Mouse (Mus musculus) liver, embryonic 13.5 days (tissue): ENCODE results near the gene Cnih2. TPM values are rescaled to one million over a fixed set of nuclear protein-coding genes. Genes with fewer than 3 reads are reported as not detected.

ENCODE experiments used
- ATAC-seq: fragments of 200-750 bp; cut with Nextera tagmentation; 2 replicates; pipeline ENCODE4 v1.8.0; 2017; ENCODE audit warnings: low read depth, mild to moderate bottlenecking, moderate number of reproducible peaks, moderate library complexity
- DNase-seq: peaks from one replicate; pipeline ENCODE4 v3.0.0; 2022
- H3K27ac ChIP-seq: fragments of 300-500 bp; sonication (generic); 2 replicates; pipeline ENCODE4 v1.5.1; 2015; ENCODE audit warnings: moderate library complexity, mild to moderate bottlenecking, inconsistent platforms
- H3K27me3 ChIP-seq: fragments of 300-500 bp; sonication (generic); 2 replicates; pipeline ENCODE4 v1.6.1; 2015; ENCODE audit warnings: mild to moderate bottlenecking, inconsistent platforms
- H3K36me3 ChIP-seq: fragments of 300-500 bp; sonication (generic); 2 replicates; pipeline ENCODE4 v1.6.1; 2015; ENCODE audit warnings: mild to moderate bottlenecking, inconsistent platforms
- H3K4me1 ChIP-seq: fragments of 300-500 bp; sonication (generic); replicated peaks from 2 replicates; pipeline ENCODE4 v1.6.1; 2015; ENCODE audit warnings: inconsistent platforms
- H3K4me2 ChIP-seq: fragments of 300-500 bp; sonication (generic); 2 replicates; pipeline ENCODE4 v1.6.1; 2015; ENCODE audit warnings: inconsistent platforms, mild to moderate bottlenecking, moderate library complexity
- H3K4me3 ChIP-seq: fragments of 300-500 bp; sonication (generic); replicated peaks from 2 replicates; pipeline ENCODE4 v1.5.1; 2015; ENCODE audit warnings: mild to moderate bottlenecking, inconsistent platforms
- H3K9ac ChIP-seq: fragments of 300-500 bp; sonication (generic); 2 replicates; pipeline ENCODE4 v1.6.1; 2015; ENCODE audit warnings: mild to moderate bottlenecking, inconsistent platforms
- H3K9me3 ChIP-seq: fragments of 300-500 bp; sonication (generic); replicated peaks from 2 replicates; pipeline ENCODE4 v1.6.1; 2016; ENCODE audit warnings: inconsistent platforms
- WGBS: fragments of 180-500 bp; shearing (Covaris S2); methylation state at CpG from one replicate; pipeline ENCODE4 v1.1.7; 2015; ENCODE audit not compliant: insufficient replicate concordance; 5-methylcytosine and 5-hydroxymethylcytosine counted together
- polyA plus RNA-seq: library from polyadenylated mRNA; unstranded; fragments of >200 nt; fragmentation: Nextera tagmentation; extraction: Ambion mirVana; gene quantifications from 2 replicates; pipeline ENCODE4 v1.2.1, GENCODE M21; 2015

Cnih2 gene
- polyA plus RNA-seq, 1 experiment from 2014 or later: 1.3 TPM

DNA sequence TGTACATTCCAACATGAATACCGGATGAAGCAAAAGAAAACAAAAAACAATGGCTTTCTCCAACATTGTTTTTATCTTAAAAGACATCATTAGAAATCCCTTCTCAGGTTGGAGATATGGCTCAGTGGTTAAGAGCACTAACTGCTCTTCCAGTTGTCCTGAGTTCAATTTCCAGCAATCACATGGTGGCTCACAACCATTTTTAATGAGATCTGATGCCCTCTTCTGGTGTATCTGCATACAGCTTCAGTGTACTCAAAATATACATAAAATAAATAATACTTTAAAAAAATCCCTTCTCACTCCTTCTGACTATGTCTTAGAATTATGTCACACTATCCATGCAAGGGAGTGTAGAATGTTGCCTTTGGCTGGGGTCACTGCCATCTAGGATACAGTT lies 19.0 kb downstream of the Cnih2 start:
- WGBS: 69% methylated on average over 1 of the region's 1 CpGs

DNA sequence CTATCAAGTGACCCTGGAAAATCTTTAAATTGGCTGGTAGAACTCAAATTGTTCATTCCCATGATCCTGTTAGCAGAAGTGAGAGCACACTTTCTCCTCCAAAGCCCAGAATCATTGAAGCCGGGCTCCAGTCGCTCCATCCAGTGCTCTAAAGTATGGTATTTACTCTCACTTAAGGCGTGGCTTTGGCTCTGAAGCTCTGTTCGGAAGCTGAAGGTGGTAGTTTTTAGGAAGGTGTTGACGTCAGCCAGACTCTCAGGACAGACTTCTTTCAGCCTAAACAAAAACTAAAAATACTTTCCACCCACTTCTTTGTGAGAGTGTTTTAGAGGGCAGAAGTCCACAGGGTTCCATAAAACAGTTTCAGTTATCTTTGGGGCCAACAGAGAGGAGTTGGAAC lies 24.8 kb downstream of the Cnih2 start:
- WGBS: 30% methylated on average over 5 of the region's 5 CpGs
- Histone ChIP-seq H3K4me3 (no peak overlapping the region), H3K9me3 (no peaks in the 10 kb centered on the region), H3K9ac (no peak overlapping the region), H3K4me2 (no peak overlapping the region), H3K27ac (no peak overlapping the region), H3K27me3 (peaks cover 62% of the 10 kb centered on the region), H3K36me3 (no peaks in the 10 kb centered on the region), H3K4me1 (peaks cover 42% of the 10 kb centered on the region)
- ATAC-seq (no peak), DNase-seq (no peak)

More for the DNA sequence above, 19.0 kb downstream of the Cnih2 start:
- peaks cover 71% of the 10 kb centered on the region for H3K27me3 ChIP-seq
- H3K4me2 ChIP-seq: no peak overlapping the region
- no peak overlapping the region for H3K9ac ChIP-seq
- no peaks in the 10 kb centered on the region for H3K4me1 ChIP-seq
- H3K27ac ChIP-seq: no peak overlapping the region
- no peaks in the 10 kb centered on the region for H3K9me3 ChIP-seq
- DNase-seq (no peak), ATAC-seq (no peak)
- H3K36me3 ChIP-seq: no peaks in the 10 kb centered on the region
- H3K4me3 ChIP-seq: no peak overlapping the region

- H3K9me3 ChIP-seq: no peaks in the 10 kb centered on the region
- no peak overlapping the region for H3K27ac ChIP-seq
- 0 out of 2 replicates have a peak overlapping the region, but pooled peaks have one; percentile 17 for H3K9ac ChIP-seq
- peak overlapping the region; percentile 59 for H3K4me3 ChIP-seq
- no peak; the same call in 1 of the 2 replicates for ATAC-seq
- peak overlapping the region; percentile 84 for H3K4me2 ChIP-seq
- H3K27me3 ChIP-seq: peaks cover 63% of the 10 kb centered on the region
- WGBS: 1% methylated on average over 15 of the region's 15 CpGs
- DNase-seq: peak; percentile 40
- H3K4me1 ChIP-seq: peaks cover 47% of the 10 kb centered on the region
- no peaks in the 10 kb centered on the region for H3K36me3 ChIP-seq
Observed at GRCm38 (mm10) chr19:5073028-5073427, 25.3 kb downstream of the Cnih2 start.

DNA sequence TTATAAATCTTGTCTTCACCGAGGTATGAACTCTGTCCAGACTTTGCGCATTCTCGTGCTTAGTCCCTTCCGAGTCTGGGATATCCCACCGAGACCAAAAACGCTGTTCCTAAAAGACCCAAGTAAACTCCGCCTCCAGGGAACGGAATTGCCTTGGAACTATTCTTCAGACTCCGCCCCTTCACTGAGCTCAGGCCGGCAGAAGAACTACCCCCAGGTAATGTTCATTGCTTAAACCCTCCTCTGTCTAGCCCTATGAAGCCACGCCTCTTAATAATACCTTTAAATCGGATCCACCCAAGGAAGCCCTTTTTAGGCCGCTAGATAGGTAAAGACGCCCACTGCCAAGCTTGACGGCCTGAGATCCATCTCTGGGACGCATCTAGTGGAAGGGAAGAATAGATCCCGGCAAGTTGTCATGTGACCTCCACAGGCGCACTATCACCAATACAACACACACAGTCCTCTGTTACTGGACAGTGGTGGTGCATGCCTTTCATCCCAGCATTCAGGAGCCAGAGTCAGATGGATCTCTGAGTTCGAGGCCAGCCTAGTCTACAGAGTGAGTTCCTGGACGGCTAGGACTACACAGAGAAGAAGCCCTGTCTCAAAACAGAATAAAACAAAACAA lies 25.8 kb downstream of the Cnih2 start:
- Histone ChIP-seq H3K9me3 (no peaks in the 10 kb centered on the region), H3K27ac (peak overlapping the region; percentile 45), H3K4me1 (peaks cover 52% of the 10 kb centered on the region), H3K36me3 (no peaks in the 10 kb centered on the region), H3K9ac (peak overlapping the region; percentile 17), H3K4me2 (peak overlapping the region; percentile 84), H3K27me3 (peaks cover 68% of the 10 kb centered on the region), H3K4me3 (peak overlapping the region; percentile 59)
- ATAC-seq: peak; percentile 5; the same call in 1 of the 2 replicates
- no peak for DNase-seq
- WGBS: 4% methylated on average over 20 of the region's 20 CpGs

- peak overlapping the region; percentile 84 for H3K4me2 ChIP-seq
- H3K4me3 ChIP-seq: peak overlapping the region; percentile 59
- H3K36me3 ChIP-seq: no peaks in the 10 kb centered on the region
- H3K9me3 ChIP-seq: no peaks in the 10 kb centered on the region
- WGBS: 4% methylated on average over 39 of the region's 40 CpGs
- peak overlapping the region; percentile 67 for H3K9ac ChIP-seq
- H3K27ac ChIP-seq: peak overlapping the region; percentile 45
- peaks cover 59% of the 10 kb centered on the region for H3K4me1 ChIP-seq
- ATAC-seq (peak; percentile 73), DNase-seq (peak; percentile 82)
- H3K27me3 ChIP-seq: peaks cover 73% of the 10 kb centered on the region
Observed at GRCm38 (mm10) chr19:5071545-5072369, 26.6 kb downstream of the Cnih2 start.

DNA sequence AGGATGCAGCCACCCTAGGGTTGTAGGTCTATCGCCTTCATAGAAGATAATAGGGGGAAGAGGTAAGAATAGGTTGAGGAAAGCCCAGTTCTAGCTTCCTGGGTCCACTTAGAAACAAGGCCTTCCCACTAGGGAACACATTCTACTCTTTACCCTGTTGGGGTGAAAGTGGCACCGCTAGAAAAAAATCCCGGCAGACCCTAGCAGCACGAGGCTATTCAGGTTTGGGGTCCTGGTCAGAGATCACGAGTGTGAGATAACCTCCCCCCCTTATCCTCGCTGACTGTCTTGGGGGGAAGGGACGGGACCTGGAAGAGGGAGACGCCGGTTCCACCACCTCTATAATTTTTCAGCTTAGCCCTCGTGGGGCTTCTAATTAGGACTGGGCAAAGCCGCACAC lies 27.2 kb downstream of the Cnih2 start:
- Histone ChIP-seq H3K36me3 (no peaks in the 10 kb centered on the region), H3K9ac (peak overlapping the region; percentile 67)

GRCm38 (mm10) chr19:5069978-5070377 lies 28.3 kb downstream of the Cnih2 start:
- WGBS: 74% methylated on average over 7 of the region's 7 CpGs
- Histone ChIP-seq H3K9ac (no peak overlapping the region), H3K4me2 (peak overlapping the region; percentile 84; the same call in 1 of the 2 replicates)

More for the DNA sequence above, 27.2 kb downstream of the Cnih2 start:
- Histone ChIP-seq H3K9me3 (no peaks in the 10 kb centered on the region), H3K27ac (peak overlapping the region; percentile 7; the same call in 1 of the 2 replicates), H3K4me2 (peak overlapping the region; percentile 84), H3K4me1 (peaks cover 63% of the 10 kb centered on the region), H3K4me3 (peak overlapping the region; percentile 59), H3K27me3 (peaks cover 68% of the 10 kb centered on the region)
- ATAC-seq (no peak), DNase-seq (no peak)
- 17% methylated on average over 11 of the region's 11 CpGs for WGBS

DNA sequence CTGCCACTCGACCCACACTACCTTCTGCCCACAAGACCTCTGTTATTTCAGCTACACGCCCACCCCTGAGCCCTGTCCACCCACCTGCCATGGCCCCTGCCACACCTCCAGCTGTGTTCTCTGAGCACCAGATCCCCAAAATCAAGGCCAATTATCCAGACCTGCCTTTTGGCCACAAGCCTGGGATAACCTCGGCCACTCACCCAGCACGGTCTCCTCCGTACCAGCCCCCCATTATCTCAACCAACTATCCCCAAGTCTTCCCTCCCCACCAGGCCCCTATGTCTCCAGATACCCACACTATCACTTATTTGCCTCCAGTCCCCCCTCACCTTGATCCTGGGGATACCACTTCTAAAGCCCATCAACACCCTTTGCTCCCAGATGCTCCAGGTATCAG lies 28.8 kb downstream of the Cnih2 start:
- Histone ChIP-seq H3K27ac (no peak overlapping the region), H3K27me3 (peaks cover 57% of the 10 kb centered on the region), H3K4me3 (0 out of 2 replicates have a peak overlapping the region, but pooled peaks have one; percentile 57), H3K9ac (no peak overlapping the region), H3K4me2 (peak overlapping the region; percentile 85; the same call in 1 of the 2 replicates), H3K9me3 (no peaks in the 10 kb centered on the region), H3K36me3 (no peaks in the 10 kb centered on the region), H3K4me1 (peaks cover 72% of the 10 kb centered on the region)
- 61% methylated on average over 5 of the region's 5 CpGs for WGBS
- DNase-seq (no peak), ATAC-seq (no peak)

More at GRCm38 (mm10) chr19:5069978-5070377, 28.3 kb downstream of the Cnih2 start:
- no peak overlapping the region for H3K27ac ChIP-seq
- no peaks in the 10 kb centered on the region for H3K36me3 ChIP-seq
- peaks cover 62% of the 10 kb centered on the region for H3K27me3 ChIP-seq
- ATAC-seq (no peak), DNase-seq (no peak)
- H3K9me3 ChIP-seq: no peaks in the 10 kb centered on the region
- H3K4me1 ChIP-seq: peaks cover 69% of the 10 kb centered on the region
- H3K4me3 ChIP-seq: no peak overlapping the region

DNA sequence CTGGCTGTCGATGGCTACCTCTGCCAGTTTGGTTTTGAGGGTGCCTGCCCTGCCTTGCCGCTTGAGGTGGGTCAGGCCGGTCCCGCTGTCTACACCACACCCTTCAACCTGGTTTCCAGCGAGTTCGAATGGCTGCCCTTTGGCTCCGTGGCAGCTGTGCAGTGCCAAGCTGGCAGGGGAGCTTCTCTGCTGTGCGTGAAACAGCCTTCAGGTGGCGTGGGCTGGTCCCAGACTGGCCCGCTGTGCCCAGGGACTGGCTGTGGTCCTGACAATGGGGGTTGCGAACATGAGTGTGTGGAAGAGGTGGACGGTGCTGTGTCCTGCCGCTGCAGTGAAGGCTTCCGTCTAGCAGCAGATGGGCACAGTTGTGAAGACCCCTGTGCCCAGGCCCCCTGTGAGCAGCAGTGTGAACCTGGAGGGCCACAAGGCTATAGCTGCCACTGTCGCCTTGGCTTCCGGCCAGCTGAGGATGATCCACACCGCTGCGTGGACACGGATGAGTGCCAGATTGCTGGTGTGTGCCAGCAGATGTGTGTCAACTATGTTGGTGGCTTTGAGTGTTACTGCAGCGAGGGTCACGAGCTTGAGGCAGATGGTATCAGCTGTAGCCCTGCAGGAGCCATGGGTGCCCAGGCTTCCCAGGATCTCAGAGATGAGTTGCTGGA lies 29.6 kb downstream of the Cnih2 start:
- 39% methylated on average over 21 of the region's 21 CpGs for WGBS

GRCm38 (mm10) chr19:5067867-5068569 lies 30.3 kb downstream of the Cnih2 start, which contains the start of gene Cd248:
Gene Cd248, plus strand, starts transcription at chr19:5068078.
- peak within 1 kb of the TSS; percentile 74 for H3K9ac ChIP-seq
- H3K4me1 ChIP-seq: peaks cover 71% of the 10 kb centered on the region
- ATAC-seq (peak; percentile 28; the same call in 1 of the 2 replicates), DNase-seq (no peak)
- peak within 1 kb of the TSS; percentile 85 for H3K4me2 ChIP-seq
- WGBS: 2% methylated on average over 56 of the region's 56 CpGs
- peaks cover 50% of the 10 kb centered on the region for H3K27me3 ChIP-seq
- H3K9me3 ChIP-seq: no peaks in the 10 kb centered on the region
- peak within 1 kb of the TSS; percentile 57 for H3K4me3 ChIP-seq
- no peaks in the 10 kb centered on the region for H3K36me3 ChIP-seq
- H3K27ac ChIP-seq: peak within 1 kb of the TSS; percentile 87

More for the DNA sequence above, 29.6 kb downstream of the Cnih2 start:
- peak overlapping the region; percentile 74 for H3K9ac ChIP-seq
- peak overlapping the region; percentile 57 for H3K4me3 ChIP-seq
- H3K4me1 ChIP-seq: peaks cover 72% of the 10 kb centered on the region
- H3K9me3 ChIP-seq: no peaks in the 10 kb centered on the region
- peak overlapping the region; percentile 85 for H3K4me2 ChIP-seq
- no peak for ATAC-seq
- H3K36me3 ChIP-seq: no peaks in the 10 kb centered on the region
- H3K27me3 ChIP-seq: peaks cover 55% of the 10 kb centered on the region
- DNase-seq: no peak
- H3K27ac ChIP-seq: no peak overlapping the region; the same call in 1 of the 2 replicates
